In genomic region chr5:140115434-140116271, GRCm38 (mm10) we compare ENCODE assay signal across 8 mouse cellular contexts.
DNase-seq lines count a peak whose midpoint lies in the region; ATAC-seq lines count a peak whose summit lies in the region.

No protein-coding gene starts in this region.

- H3K9ac ChIP-seq in lung, embryonic 15.5 days: no peak overlapping the region

- peak overlapping the region; percentile 74 for H3K27ac ChIP-seq in lung, embryonic 15.5 days

- 11% methylated on average over 8 of the region's 8 CpGs for WGBS in lung, embryonic 15.5 days

- no peaks in the 10 kb centered on the region for H3K36me3 ChIP-seq in lung, embryonic 15.5 days

- H3K4me3 ChIP-seq in lung, embryonic 15.5 days: no peak overlapping the region

- H3K4me1 ChIP-seq in lung, embryonic 15.5 days: peaks cover 24% of the 10 kb centered on the region

- no peak overlapping the region for H3K4me2 ChIP-seq in lung, embryonic 15.5 days

- H3K27me3 ChIP-seq in lung, embryonic 15.5 days: no peaks in the 10 kb centered on the region

- ATAC-seq in lung, embryonic 15.5 days (ENCODE audit: borderline replicate concordance, extremely low read depth, low FRiP score, low TSS enrichment): peak; percentile 70

- H3K9me3 ChIP-seq in lung, embryonic 15.5 days: no peaks in the 10 kb centered on the region

- peak; percentile 82 for DNase-seq in 3T3-L1 (ENCODE audit: low read depth, low spot score)
- peak; percentile 98 for DNase-seq in adipocyte (ENCODE audit: low spot score)
- peak; percentile 43 to 65 for DNase-seq in frontal cortex, adult 2 months (ENCODE audit: extremely low spot score in 1 of 2, low spot score in 1 of 2)
- DNase-seq in heart, postnatal 4 days: peak; percentile 70
- peak; percentile 47 to 66 for DNase-seq in kidney, postnatal 4 days
- DNase-seq in ovary, postnatal 36 days (ENCODE audit: low spot score): peak; percentile 23
- no peak for DNase-seq in thymus, postnatal 0 days (ENCODE audit: low spot score)
